Comparison of ENCODE assay signal across 25 mouse cellular contexts in the genomic region with DNA sequence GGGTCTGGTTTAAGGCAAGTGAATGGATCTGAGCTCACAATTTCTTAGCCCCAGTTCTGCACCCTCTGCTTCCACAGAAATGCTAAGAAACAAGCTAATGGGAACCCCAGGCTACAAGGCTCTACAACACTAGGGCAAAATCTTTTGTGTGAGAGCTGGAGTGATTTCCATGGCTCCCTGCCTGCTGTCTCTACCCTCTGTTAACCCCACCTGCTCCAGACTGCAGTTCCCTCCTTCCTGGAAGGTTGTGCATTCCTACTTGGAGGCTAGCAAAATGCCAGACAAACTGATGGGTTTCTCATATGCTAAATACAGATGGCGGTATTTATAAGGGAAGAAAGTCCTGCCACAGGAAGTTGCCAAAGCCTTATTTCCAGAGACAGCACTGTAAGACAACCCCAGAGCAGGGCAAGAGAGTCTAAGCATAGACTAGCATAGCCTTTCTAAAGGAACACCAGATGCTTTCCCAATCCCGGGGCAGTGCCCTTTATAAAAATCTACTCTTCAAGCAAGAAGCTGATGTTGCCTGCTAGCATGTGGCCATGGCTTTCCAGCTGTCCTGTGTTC.
DNase-seq lines count a peak whose midpoint lies in the region; ATAC-seq and TF ChIP-seq lines count a peak whose summit lies in the region.
"Had no signal": no experiment of that assay in that cellular context is flagged by ENCODE, and none has a peak within 500 bp of the region (broad histone marks: within the 10 kb centered on the region; RNA-seq: fewer than 3 reads in every experiment).

No protein-coding gene starts in this region.

- DNase-seq in forebrain, embryonic 10.5 days (ENCODE audit: extremely low spot score, low spot score): no peak
- DNase-seq in heart, adult 11 months: peak; percentile 61
- DNase-seq in heart, embryonic 10.5 days (ENCODE audit: low spot score): no peak
- peak; percentile 66 for DNase-seq in brain, embryonic 14.5 days (ENCODE audit: low read depth)
- DNase-seq in brain, embryonic 18.5 days (ENCODE audit: low read depth, low spot score): peak; percentile 37
- DNase-seq: adrenal gland, adult 2 months; adrenal gland, postnatal 14 days; cerebellum, adult 2 months; cerebellum, adult 9-11 months; cerebellum, postnatal 36 days; embryo, embryonic 11 days; gastrocnemius, adult 2 months; gastrocnemius, postnatal 14 days; heart, adult 18-20 months; heart, postnatal 14 days; heart, postnatal 4 days; kidney, adult 2 months had no signal

- no peak for TF ChIP-seq CTCF in brain, embryonic 14.5 days (IDR thresholded peaks at IDR 0.05; ENCODE audit: borderline replicate concordance, extremely low read depth, insufficient read depth, insufficient read length)

- H3K4me1 ChIP-seq in forebrain, embryonic 15.5 days: peaks cover 15% of the 10 kb centered on the region
- peaks cover 21% of the 10 kb centered on the region for H3K4me1 ChIP-seq in forebrain, embryonic 10.5 days
- H3K4me1 ChIP-seq in heart, embryonic 10.5 days: no peaks in the 10 kb centered on the region
- H3K4me1 ChIP-seq: embryonic facial prominence, embryonic 10.5 days; embryonic facial prominence, embryonic 13.5 days; heart, embryonic 13.5 days; hindbrain, embryonic 15.5 days had no signal

- WGBS in forebrain, embryonic 15.5 days: 73% methylated on average over 2 of the region's 2 CpGs
- 89% methylated on average over 2 of the region's 2 CpGs for WGBS in forebrain, embryonic 10.5 days
- 72% methylated on average over 2 of the region's 2 CpGs for WGBS in heart, embryonic 10.5 days

- H3K4me2 ChIP-seq in forebrain, embryonic 15.5 days (replicated peaks): no peak overlapping the region
- H3K4me2 ChIP-seq: embryonic facial prominence, embryonic 13.5 days; heart, embryonic 13.5 days; hindbrain, embryonic 15.5 days had no signal

- H3K4me3 ChIP-seq in forebrain, embryonic 15.5 days: no peak overlapping the region
- no peak overlapping the region for H3K4me3 ChIP-seq in forebrain, embryonic 10.5 days
- no peak overlapping the region for H3K4me3 ChIP-seq in heart, embryonic 10.5 days
- H3K4me3 ChIP-seq: embryonic facial prominence, embryonic 10.5 days; embryonic facial prominence, embryonic 13.5 days; erythroblast, embryonic 14.5 days; gastrocnemius, adult 2 months; heart, embryonic 13.5 days; hindbrain, embryonic 15.5 days had no signal

- no peaks in the 10 kb centered on the region for H3K9me3 ChIP-seq in forebrain, embryonic 15.5 days
- H3K9me3 ChIP-seq in forebrain, embryonic 10.5 days: no peaks in the 10 kb centered on the region
- no peaks in the 10 kb centered on the region for H3K9me3 ChIP-seq in heart, embryonic 10.5 days
- H3K9me3 ChIP-seq: embryonic facial prominence, embryonic 10.5 days; embryonic facial prominence, embryonic 13.5 days; heart, embryonic 13.5 days; hindbrain, embryonic 15.5 days had no signal

- no peak overlapping the region for H3K9ac ChIP-seq in forebrain, embryonic 15.5 days (replicated peaks)
- H3K9ac ChIP-seq: embryonic facial prominence, embryonic 13.5 days; heart, embryonic 13.5 days; hindbrain, embryonic 15.5 days had no signal

- no peaks in the 10 kb centered on the region for H3K36me3 ChIP-seq in forebrain, embryonic 15.5 days
- no peaks in the 10 kb centered on the region for H3K36me3 ChIP-seq in forebrain, embryonic 10.5 days (replicated peaks)
- no peaks in the 10 kb centered on the region for H3K36me3 ChIP-seq in heart, embryonic 10.5 days
- H3K36me3 ChIP-seq: embryonic facial prominence, embryonic 10.5 days; embryonic facial prominence, embryonic 13.5 days; heart, embryonic 13.5 days; hindbrain, embryonic 15.5 days had no signal

- peak overlapping the region; percentile 64 for H3K27ac ChIP-seq in forebrain, embryonic 15.5 days (replicated peaks)
- no peak overlapping the region for H3K27ac ChIP-seq in forebrain, embryonic 10.5 days
- H3K27ac ChIP-seq in heart, embryonic 10.5 days: no peak overlapping the region
- H3K27ac ChIP-seq: embryonic facial prominence, embryonic 10.5 days; embryonic facial prominence, embryonic 13.5 days; gastrocnemius, adult 2 months; heart, embryonic 13.5 days; hindbrain, embryonic 15.5 days had no signal

- TF ChIP-seq POLR2A in brain, embryonic 14.5 days (IDR thresholded peaks at IDR 0.05; ENCODE audit: borderline replicate concordance, extremely low read depth, insufficient read depth, insufficient read length, poor library complexity, severe bottlenecking): no peak

- no peak for ATAC-seq in forebrain, embryonic 15.5 days (replicated peaks)
- ATAC-seq: CD4-positive, CD25-positive, alpha-beta regulatory T cell, adult 4 months; intestine, postnatal 0 days had no signal

- no peaks in the 10 kb centered on the region for H3K27me3 ChIP-seq in forebrain, embryonic 15.5 days
- no peaks in the 10 kb centered on the region for H3K27me3 ChIP-seq in forebrain, embryonic 10.5 days (ENCODE audit: poor library complexity, severe bottlenecking)
- no peaks in the 10 kb centered on the region for H3K27me3 ChIP-seq in heart, embryonic 10.5 days (ENCODE audit: insufficient read depth, poor library complexity, severe bottlenecking)
- H3K27me3 ChIP-seq: embryonic facial prominence, embryonic 13.5 days; heart, embryonic 13.5 days had no signal

Comparison
In these comparisons a context has a peak if more than half of its experiments do, and no peak if none do; other contexts are left out.
1. DNase-seq: peak in heart, adult 11 months (single experiment), brain, embryonic 14.5 days (single experiment) and brain, embryonic 18.5 days (single experiment); none in forebrain, embryonic 10.5 days (single experiment) and heart, embryonic 10.5 days (single experiment).